Mouse (Mus musculus): ENCODE measurements around the gene Zfp385b. TPM values are rescaled to one million over a fixed set of nuclear protein-coding genes. Genes with fewer than 3 reads are reported as not detected.

Gene Zfp385b
- polyA plus RNA-seq, 1 experiment = 12.0 TPM

DNA sequence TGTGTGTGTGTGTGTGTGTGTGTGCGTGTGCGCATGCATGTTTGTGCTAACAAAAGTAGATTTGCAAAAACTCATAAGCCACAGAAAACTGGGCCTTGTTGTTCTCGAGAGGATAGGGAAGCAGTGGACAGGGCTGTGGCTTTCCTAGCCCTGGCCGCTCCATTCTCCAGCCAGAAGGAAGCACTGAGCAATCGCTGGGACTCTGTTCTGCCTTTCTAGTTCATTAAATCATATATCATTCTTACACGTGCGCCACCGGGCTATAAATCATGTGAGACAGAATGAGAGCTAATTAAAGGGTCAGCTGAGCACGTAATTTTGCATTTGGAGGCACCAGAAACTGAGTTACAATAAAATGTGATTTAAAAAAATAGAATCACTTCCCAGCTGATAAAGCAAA is 29.1 kb downstream of the Zfp385b start:
- DNase-seq (ENCODE audit: low read depth) = no peak

GRCm38 (mm10) chr2:77781390-77781789 is 38.0 kb downstream of the Zfp385b start:
- no peak for DNase-seq (ENCODE audit: low read depth)

DNA sequence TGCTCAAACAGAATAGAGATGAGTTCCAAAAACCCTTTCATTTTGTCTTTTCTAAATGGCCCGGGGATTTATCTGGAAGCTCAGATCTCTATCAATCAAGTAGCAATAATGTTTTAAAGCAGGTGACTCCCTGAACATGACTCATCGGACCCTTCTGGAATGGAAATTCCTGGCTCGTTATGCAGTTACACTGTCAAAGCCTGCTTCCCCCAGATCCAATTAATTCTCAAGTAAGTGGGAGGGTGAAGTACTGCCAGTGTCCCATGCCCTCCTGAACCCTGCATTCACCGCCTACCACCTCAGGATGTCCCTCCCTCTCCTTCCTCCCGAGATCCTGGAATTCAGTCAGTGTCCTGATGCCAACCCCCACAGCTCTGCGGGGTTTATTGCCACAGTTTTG is 41.7 kb downstream of the Zfp385b start:
- peak; percentile 17 for DNase-seq (ENCODE audit: low read depth)

DNA sequence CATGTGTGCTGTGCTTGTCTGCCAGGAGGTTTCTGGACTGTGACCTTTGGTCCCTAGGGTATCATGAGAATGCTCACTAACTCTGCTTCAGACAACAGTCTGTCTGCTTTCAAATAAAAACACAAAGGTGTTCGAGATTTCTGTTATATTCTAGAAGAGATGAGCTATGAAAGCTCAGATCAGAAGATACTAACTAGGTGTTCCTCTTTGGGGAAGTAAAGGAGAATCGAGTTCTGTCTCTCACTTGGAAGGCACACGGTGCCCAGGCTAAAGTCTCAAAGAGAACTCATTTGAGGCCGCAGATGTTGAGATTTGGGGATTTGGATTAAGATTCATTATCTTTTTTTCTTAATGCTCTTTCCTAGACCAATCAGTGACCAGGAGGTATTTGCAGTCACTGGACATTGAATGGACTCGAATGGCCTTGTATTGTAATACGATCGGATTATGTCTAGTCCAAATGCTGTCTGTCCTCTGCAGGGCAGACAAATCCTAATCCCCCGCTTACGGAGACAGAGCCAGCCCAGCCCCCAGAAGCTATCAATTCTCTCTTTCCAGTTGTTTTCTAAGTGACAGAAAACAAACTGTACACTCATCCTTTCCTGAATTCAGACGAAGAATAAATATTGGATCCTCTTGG is 42.3 kb downstream of the Zfp385b start:
- no peak for DNase-seq (ENCODE audit: low read depth)

GRCm38 (mm10) chr2:77775247-77775880 is 44.1 kb downstream of the Zfp385b start:
- DNase-seq (ENCODE audit: low read depth) = no peak

- DNase-seq (ENCODE audit: low read depth) = no peak
Measured at GRCm38 (mm10) chr2:77770056-77770697, 49.3 kb downstream of the Zfp385b start.

DNA sequence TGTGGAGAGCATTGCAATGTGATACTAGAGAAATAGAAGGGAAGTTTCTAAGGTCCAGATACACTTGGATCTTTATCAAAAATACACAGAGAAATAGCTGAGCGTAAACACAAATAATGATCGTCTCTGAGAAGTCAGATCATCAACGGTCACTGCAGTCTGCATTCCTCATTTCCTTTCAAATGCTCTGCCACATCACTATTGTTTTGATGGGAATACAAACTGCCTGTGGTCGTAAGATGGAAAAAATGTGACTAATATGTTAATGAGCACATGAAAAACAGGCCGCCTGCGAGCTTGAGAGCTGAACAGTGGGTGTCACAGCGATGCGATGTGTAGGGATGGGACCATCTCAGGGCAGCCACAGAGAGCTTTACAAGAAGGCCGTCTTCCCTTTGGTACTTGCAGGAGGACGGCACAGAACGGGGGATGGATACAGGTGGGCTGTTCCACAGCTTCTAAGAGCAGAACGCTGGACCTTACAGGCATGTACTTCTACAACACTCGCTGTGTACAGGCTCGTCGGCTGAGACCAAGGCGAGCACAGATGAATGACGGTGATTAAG is 51.0 kb downstream of the Zfp385b start:
- no peak for DNase-seq (ENCODE audit: low read depth)

- DNase-seq (ENCODE audit: low read depth) = no peak
Measured at GRCm38 (mm10) chr2:77761967-77762366, 57.5 kb downstream of the Zfp385b start.

DNA sequence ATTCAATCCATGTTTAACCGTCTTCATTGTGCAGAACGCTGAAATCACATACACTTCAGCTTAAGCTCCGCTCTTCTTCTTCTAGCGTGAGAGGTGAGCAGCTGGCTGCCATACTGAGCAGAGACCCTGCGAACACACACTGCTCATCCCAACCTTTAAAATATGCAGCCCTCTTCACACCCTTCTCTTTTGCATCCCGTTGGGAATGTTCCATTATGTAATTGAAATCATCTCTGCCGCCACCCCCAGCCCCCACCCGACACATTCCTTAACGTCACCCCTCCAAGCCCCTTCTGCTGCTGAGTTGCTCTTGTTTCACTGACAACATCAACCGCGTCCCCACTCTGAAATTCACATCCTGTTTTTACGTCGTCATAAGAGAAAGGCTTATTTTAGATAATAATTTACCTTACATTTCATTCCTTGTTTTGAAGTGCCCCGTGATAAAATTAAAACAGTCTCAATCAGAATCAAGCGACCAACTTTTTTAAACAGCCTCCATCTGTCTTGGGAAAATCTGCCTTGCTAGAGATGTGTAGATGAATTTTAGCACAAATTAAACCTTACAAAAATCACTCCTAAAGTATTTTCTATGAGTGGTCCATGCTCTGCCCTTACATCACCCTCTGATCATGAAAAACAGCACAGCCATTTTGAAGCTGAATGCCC is 60.9 kb downstream of the Zfp385b start:
- no peak for DNase-seq (ENCODE audit: low read depth)

DNA sequence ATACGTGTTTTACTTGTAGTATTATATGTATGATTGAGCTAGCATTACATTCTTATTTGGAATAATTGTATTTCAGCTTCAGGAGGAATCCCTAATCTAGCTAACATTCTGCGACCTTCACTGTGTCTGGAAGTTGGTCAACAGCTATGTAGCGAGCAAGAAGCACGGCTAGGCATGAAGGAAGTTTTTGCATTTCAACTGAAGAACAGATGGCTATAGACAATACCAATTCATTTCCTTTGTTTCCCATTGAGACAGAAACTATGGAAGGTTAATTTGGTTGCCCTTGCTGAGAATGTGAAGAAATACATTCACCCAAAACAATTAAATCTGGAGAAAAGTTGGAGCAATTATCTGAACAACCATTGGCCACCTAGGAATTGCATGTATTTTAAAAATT is 66.9 kb downstream of the Zfp385b start:
- no peak for DNase-seq (ENCODE audit: low read depth)

- no peak for DNase-seq (ENCODE audit: low read depth)
Measured at GRCm38 (mm10) chr2:77749631-77750030, 69.8 kb downstream of the Zfp385b start.

GRCm38 (mm10) chr2:77746417-77746816 is 73.0 kb downstream of the Zfp385b start:
- DNase-seq (ENCODE audit: low read depth) = no peak

- DNase-seq (ENCODE audit: low read depth) = peak; percentile 13
Measured at GRCm38 (mm10) chr2:77745246-77745645, 74.2 kb downstream of the Zfp385b start.

DNA sequence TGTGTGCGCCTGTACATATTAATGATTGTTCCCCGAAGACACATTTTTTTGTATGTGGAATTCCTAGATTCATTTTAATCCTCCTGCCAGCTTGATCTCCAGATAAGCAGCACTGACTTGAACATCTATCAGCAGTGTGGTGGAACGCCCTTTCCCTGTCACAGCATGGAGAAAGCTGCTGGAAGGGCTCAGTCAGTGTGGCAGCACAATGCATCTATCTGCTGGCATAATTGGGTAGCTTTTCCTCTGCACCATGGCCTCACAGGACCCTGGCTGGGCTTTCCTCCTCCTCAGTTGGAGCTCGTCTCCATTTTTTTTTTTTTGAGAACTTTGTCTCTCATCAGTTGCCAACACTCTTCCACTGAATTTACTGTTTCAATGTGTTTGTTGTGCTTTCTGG is 77.1 kb downstream of the Zfp385b start:
- DNase-seq (ENCODE audit: low read depth) = no peak

DNA sequence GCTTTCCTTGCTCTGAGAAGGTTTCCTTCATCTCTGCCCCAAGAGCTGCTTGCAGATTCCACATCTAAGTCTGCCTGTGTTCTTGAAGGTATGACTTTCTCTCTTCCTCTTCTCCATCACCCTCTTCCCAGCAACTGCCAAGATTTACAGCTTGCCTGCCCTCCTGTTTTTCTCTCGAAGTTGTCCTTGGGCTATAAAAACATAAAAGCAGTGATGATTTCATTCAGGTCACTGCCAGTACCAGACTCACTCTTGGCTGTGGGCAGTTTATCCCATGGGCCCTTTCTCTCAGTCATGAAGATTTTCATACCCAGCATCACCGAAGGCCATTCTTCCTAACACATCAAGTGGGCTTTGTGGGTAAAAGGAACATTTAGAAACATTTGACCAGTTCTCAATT is 89.2 kb downstream of the Zfp385b start:
- DNase-seq (ENCODE audit: low read depth) = no peak

DNA sequence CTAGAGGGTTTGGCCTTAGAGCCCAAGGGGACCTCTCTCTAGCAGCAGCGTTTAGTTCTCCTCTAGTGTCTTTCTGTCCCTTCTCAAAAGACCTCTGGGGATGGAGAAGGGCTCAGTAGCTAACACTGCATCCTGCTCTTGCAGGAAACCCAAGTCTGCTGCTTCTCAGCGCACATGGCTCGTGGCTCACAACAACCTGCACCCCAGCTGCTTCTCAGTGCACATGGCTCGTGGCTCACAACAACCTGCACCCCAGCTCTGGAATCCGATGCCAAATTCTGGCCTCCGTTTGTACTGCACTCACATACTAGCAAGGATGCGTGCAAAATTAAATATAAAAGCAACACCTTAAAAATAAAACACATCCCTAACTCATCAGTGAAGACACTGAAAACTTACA is 92.6 kb downstream of the Zfp385b start:
- no peak for DNase-seq (ENCODE audit: low read depth)

GRCm38 (mm10) chr2:77720806-77721205 is 98.6 kb downstream of the Zfp385b start:
- no peak for DNase-seq (ENCODE audit: low read depth)

DNA sequence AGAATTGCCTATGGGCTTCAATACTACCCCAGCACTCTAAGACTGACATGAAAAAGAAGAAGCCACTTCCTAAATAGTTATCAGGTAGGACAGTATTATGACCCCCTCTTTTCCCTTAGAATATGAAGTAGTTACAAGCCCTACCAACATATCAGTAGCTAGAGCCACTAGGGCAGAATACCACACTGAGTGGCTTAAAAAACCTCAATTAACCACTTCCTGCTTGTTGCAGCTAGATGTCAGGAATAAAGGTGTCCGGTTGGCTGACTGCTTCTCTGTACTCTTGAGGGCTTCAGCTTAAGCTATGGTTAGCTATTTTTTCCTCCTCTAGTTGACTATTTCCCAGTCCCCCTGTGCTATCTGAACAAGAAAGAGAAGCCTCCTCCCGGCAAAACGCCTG is 103.1 kb downstream of the Zfp385b start:
- DNase-seq (ENCODE audit: low read depth) = no peak

DNA sequence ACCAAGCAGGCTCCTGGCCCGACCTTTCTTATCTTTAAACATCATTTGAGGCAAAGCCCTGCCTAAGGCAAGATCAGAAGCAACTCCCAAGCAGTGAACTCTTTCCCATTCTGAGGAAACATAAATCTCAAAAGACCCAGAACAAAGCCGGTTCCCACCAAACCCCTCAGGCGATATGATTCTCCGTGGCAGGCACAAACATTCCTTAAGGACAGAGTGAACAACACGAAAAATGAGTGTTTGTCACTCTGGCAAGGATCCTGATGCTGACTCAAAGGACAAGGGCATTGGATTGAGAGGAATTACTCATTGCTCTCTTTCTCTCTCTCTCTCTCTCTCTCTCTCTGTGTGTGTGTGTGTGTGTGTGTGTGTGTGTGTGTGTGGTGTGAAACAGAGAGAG is 105.6 kb downstream of the Zfp385b start:
- DNase-seq (ENCODE audit: low read depth) = no peak

DNA sequence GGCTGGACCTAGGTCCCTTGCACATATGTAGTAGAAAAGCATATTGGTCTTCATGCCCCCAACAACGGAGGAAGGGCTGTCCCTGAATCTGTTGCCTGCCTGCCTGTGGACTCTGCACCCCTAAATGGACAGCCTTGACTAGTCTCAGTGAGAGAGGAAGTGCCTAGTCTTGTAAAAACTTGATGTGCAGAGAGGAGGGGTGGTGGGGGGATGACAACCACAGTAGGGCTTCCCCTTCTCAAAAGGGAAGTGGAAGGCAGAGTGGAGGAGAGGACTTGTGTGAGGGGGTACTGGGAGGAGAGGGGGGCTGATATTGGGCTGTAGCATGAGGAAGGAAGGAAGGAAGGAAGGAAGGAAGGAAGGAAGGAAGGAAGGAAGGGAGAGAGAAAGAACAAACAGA is 107.7 kb downstream of the Zfp385b start:
- no peak for DNase-seq (ENCODE audit: low read depth)

DNA sequence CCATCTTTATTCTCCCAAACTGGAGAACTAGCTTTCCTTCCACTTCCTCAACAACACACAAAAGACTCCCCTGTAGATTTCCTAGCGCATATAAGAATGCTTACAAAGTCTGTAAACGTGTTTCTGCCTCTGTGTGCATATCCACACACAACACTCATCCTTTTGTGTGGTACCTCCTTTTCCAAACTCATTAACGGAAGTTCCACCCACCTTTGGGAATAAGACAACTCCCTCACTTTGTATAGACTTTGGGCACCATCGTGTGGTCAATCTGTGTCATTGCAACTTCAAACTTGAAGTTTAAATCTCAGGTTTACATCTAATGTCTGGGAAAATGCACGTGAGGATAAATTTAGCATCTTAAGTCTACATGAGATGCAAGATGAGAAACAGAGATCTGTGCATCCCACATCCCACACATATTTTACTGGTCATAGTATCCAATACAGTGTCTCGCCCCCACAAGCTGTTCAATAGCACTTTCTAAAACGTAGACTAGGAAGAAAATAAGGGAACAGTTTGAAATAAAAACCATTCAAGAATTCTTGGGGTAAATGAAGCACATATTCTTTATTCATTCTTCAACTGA is 110.1 kb downstream of the Zfp385b start:
- no peak for DNase-seq (ENCODE audit: low read depth)

DNA sequence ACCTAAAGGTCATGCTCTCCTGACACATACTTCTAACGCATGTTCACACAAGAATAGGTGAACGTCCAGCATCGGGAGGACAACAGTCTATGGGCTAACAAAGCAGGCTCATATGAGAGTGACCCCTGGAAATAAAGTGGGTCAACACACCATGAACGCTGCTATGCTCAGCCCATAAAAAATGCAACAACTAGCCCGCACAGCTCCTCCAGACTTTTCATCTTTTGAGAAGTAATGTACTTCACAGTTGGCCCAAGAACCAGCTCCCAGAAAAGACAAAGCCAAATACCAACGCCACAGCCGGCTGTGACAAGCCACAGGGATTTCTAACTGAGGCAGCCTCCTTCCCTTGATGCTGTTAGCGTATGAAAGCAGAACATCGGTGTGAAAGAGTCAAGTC is 112.3 kb downstream of the Zfp385b start:
- DNase-seq (ENCODE audit: low read depth) = no peak

Measured in gonadal fat pad, adult 2 months (tissue).